Mouse (Mus musculus) forebrain, embryonic 14.5 days (tissue): ENCODE data around the gene Tas1r1. TPM values are rescaled to one million over a fixed set of nuclear protein-coding genes. Genes with fewer than 3 reads are reported as not detected.
"Not testable (repeated sequence)": the region's sequence is repeated elsewhere in the genome, so short reads cannot be mapped to it uniquely, and the experiment has no call there.

Experiments
- ATAC-seq: fragments of 200-750 bp; cut with Nextera tagmentation; 2 replicates; pipeline ENCODE4 v1.8.0; 2017; ENCODE audit warnings: mild to moderate bottlenecking, moderate library complexity
- DNase-seq: peaks from one replicate; pipeline ENCODE4 v3.0.0-alpha.2; 2015; ENCODE audit warnings: low spot score
- H3K27ac ChIP-seq: fragments of 300-500 bp; sonication (generic); 2 replicates; pipeline ENCODE4 v1.5.1; 2014; ENCODE audit warnings: low read depth, mild to moderate bottlenecking, control low read depth, low read length, moderate library complexity
- H3K27me3 ChIP-seq: fragments of 300-500 bp; sonication (generic); replicated peaks from 2 replicates; pipeline ENCODE4 v1.6.1; 2014; ENCODE audit warnings: low read length, control low read depth, mixed read lengths; ENCODE audit not compliant: control insufficient read depth, insufficient read depth
- H3K36me3 ChIP-seq: fragments of 300-500 bp; sonication (generic); 2 replicates; pipeline ENCODE4 v1.6.1; 2014; ENCODE audit warnings: low read length, control low read depth; ENCODE audit not compliant: control insufficient read depth, insufficient read depth
- H3K4me1 ChIP-seq: fragments of 300-500 bp; sonication (generic); 2 replicates; pipeline ENCODE4 v1.6.1; 2014; ENCODE audit warnings: antibody characterized with exemption, low read length, control low read depth; ENCODE audit not compliant: control insufficient read depth, insufficient read depth
- H3K4me2 ChIP-seq: fragments of 300-500 bp; sonication (generic); 2 replicates; pipeline ENCODE4 v1.6.1; 2014; ENCODE audit warnings: mild to moderate bottlenecking, control low read depth, low read length
- H3K4me3 ChIP-seq: fragments of 300-500 bp; sonication (generic); 2 replicates; pipeline ENCODE4 v1.5.1; 2014; ENCODE audit warnings: low read depth, low read length, control low read depth
- H3K9ac ChIP-seq: fragments of 300-500 bp; sonication (generic); 2 replicates; pipeline ENCODE4 v1.6.1; 2014; ENCODE audit warnings: mild to moderate bottlenecking, low read length, control low read depth, moderate library complexity
- H3K9me3 ChIP-seq: fragments of 300-500 bp; sonication (generic); replicated peaks from 2 replicates; pipeline ENCODE4 v1.6.1; 2016; ENCODE audit warnings: low read length, control low read depth, mixed read lengths; ENCODE audit not compliant: control insufficient read depth
- WGBS: fragments of 180-500 bp; shearing (Covaris S2); extraction: QIAGEN DNeasy Blood & Tissue Kit; methylation state at CpG from one replicate; pipeline ENCODE4 v1.1.7; 2014; 5-methylcytosine and 5-hydroxymethylcytosine counted together
- polyA plus RNA-seq: library from polyadenylated mRNA; unstranded; fragments of >200 nt; fragmentation: Nextera tagmentation; extraction: Ambion mirVana; gene quantifications from 2 replicates; pipeline ENCODE4 v1.2.1, GENCODE M21; 2014

Tas1r1 gene
- polyA plus RNA-seq, 1 experiment from 2014 or later: 0.32 TPM

DNA sequence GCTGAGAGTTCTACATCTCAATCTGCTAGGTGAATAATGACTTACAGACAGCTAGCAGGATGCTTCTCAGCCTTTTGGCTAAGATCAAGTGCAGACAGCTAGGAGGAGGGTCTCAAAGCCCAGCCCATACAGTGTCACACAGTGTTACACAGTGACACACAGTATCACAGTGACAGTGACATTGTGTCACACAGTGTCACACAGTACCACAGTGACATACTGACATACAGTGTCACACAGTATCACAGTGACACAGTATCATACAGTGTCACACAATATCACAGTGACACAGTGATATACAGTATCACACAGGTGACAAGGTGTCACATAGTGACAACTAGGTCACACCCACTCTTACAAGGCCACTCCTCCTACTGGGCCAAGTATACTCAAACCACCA is 28.9 kb upstream of the Tas1r1 start:
- Histone ChIP-seq H3K27ac (no peak overlapping the region), H3K36me3 (no peaks in the 10 kb centered on the region), H3K4me2 (no peak overlapping the region), H3K4me1 (no peaks in the 10 kb centered on the region), H3K27me3 (no peaks in the 10 kb centered on the region), H3K9ac (no peak overlapping the region), H3K9me3 (no peaks in the 10 kb centered on the region), H3K4me3 (no peak overlapping the region)
- ATAC-seq: no peak
- DNase-seq: no peak

- Histone ChIP-seq H3K9ac (no peak overlapping the region), H3K27ac (no peak overlapping the region), H3K4me3 (no peak overlapping the region), H3K4me1 (no peaks in the 10 kb centered on the region), H3K4me2 (no peak overlapping the region), H3K27me3 (no peaks in the 10 kb centered on the region), H3K36me3 (peaks cover 35% of the 10 kb centered on the region), H3K9me3 (no peaks in the 10 kb centered on the region)
- 82% methylated on average over 9 of the region's 9 CpGs for WGBS
- no peak for DNase-seq
- ATAC-seq: no peak
Measured at GRCm38 (mm10) chr4:152062390-152063110, 24.2 kb upstream of the Tas1r1 start.

- WGBS: 70% methylated on average over 6 of the region's 6 CpGs
- H3K4me1 ChIP-seq: peaks cover 7% of the 10 kb centered on the region
- H3K4me3 ChIP-seq: no peak overlapping the region
- no peak overlapping the region for H3K27ac ChIP-seq
- ATAC-seq (no peak), DNase-seq (no peak)
- H3K4me2 ChIP-seq: no peak overlapping the region
- H3K36me3 ChIP-seq: peaks cover 82% of the 10 kb centered on the region
- no peaks in the 10 kb centered on the region for H3K9me3 ChIP-seq
- H3K27me3 ChIP-seq: no peaks in the 10 kb centered on the region
- H3K9ac ChIP-seq: no peak overlapping the region
Measured at GRCm38 (mm10) chr4:152044609-152045008, 6.2 kb upstream of the Tas1r1 start.

- no peak overlapping the region for H3K27ac ChIP-seq
- DNase-seq: no peak
- peaks cover 7% of the 10 kb centered on the region for H3K4me1 ChIP-seq
- no peak for ATAC-seq
- H3K36me3 ChIP-seq: peaks cover 69% of the 10 kb centered on the region
- H3K4me2 ChIP-seq: no peak overlapping the region
- no peaks in the 10 kb centered on the region for H3K9me3 ChIP-seq
- H3K4me3 ChIP-seq: no peak overlapping the region
- 84% methylated on average over 3 of the region's 3 CpGs for WGBS
- no peaks in the 10 kb centered on the region for H3K27me3 ChIP-seq
- no peak overlapping the region for H3K9ac ChIP-seq
Measured at GRCm38 (mm10) chr4:152043171-152043570, 4.8 kb upstream of the Tas1r1 start.

- Histone ChIP-seq H3K9ac (no peak overlapping the region), H3K4me2 (no peak overlapping the region), H3K27me3 (no peaks in the 10 kb centered on the region), H3K27ac (no peak overlapping the region), H3K4me1 (peaks cover 7% of the 10 kb centered on the region), H3K36me3 (peaks cover 58% of the 10 kb centered on the region), H3K4me3 (no peak overlapping the region), H3K9me3 (no peaks in the 10 kb centered on the region)
- DNase-seq (no peak), ATAC-seq (no peak)
- WGBS: 96% methylated on average over 22 of the region's 22 CpGs
Measured at GRCm38 (mm10) chr4:152041924-152042641, 3.7 kb upstream of the Tas1r1 start.

GRCm38 (mm10) chr4:152039831-152040310 is 1.5 kb upstream of the Tas1r1 start:
- peak overlapping the region; percentile 91 for H3K9ac ChIP-seq
- H3K4me1 ChIP-seq: peaks cover 7% of the 10 kb centered on the region
- peaks cover 40% of the 10 kb centered on the region for H3K36me3 ChIP-seq
- ATAC-seq (no peak; the same call in 1 of the 2 replicates), DNase-seq (no peak)
- no peak overlapping the region for H3K27ac ChIP-seq
- 5% methylated on average over 25 of the region's 25 CpGs for WGBS
- no peaks in the 10 kb centered on the region for H3K9me3 ChIP-seq
- H3K4me3 ChIP-seq: peak overlapping the region; percentile 99
- peak overlapping the region; percentile 84 for H3K4me2 ChIP-seq
- no peaks in the 10 kb centered on the region for H3K27me3 ChIP-seq

DNA sequence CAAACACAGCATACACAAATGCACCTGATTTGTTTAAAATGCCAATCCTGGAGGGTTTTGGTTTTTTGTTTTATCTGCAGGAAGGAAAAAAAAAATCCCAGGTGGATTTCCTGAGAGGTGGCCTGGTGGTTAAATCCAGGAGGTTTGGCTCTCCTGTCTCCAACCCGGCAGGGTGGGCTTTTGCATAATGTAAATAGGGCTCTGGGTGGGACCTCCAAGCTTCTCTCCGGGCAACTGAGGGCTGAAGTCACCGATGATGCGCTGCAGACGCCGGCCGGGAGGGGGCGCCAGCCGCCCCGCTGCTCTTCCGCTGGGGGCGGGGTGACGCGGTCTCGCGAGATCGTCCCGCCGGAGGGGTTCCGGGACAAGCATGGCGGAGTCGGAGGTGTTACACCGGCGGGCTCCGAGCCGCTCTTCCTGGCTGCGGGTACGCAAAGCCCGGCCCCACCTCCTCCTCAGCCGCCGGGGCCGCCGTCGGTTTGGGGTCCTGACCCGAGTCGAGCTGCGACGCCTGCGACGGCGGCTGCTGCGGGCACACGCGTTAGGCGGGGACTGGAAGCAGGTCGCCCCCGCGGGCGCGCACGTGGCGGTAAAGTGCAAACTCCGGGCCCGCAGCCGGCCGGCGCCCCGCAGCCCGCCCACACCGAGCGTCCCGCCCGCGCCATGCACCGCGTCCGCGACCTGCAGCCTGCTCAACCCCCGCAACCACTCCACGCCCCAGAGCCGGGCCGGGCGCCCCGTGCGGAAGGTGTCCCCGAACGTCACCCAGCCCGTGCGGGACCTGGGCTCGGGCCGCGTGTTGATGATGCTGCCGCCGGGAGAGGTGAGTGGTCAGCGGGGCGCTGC is 840 bp upstream of the Tas1r1 start, which contains the start of gene Nol9:
Nol9 (plus strand) TSS at position 337 of the 846 bp plus-strand sequence.
- peak within 1 kb of the TSS; percentile 84 for H3K4me2 ChIP-seq
- no peak within 1 kb of the TSS for H3K27ac ChIP-seq
- peaks cover 33% of the 10 kb centered on the region for H3K36me3 ChIP-seq
- peak within 1 kb of the TSS; percentile 91 for H3K9ac ChIP-seq
- H3K4me3 ChIP-seq: peak within 1 kb of the TSS; percentile 99
- H3K27me3 ChIP-seq: no peaks in the 10 kb centered on the region
- WGBS: under 1% methylated on average over 72 of the region's 86 CpGs
- peaks cover 7% of the 10 kb centered on the region for H3K4me1 ChIP-seq
- H3K9me3 ChIP-seq: no peaks in the 10 kb centered on the region
- DNase-seq (peak; percentile 93), ATAC-seq (peak; percentile 92)

GRCm38 (mm10) chr4:152036464-152036863 is 1.9 kb downstream of the Tas1r1 start:
- not testable (repeated sequence) for H3K4me3 ChIP-seq, H3K27ac ChIP-seq, H3K36me3 ChIP-seq, H3K27me3 ChIP-seq, H3K4me2 ChIP-seq, DNase-seq, H3K4me1 ChIP-seq, H3K9me3 ChIP-seq, ATAC-seq, H3K9ac ChIP-seq
- 87% methylated on average over 6 of the region's 6 CpGs for WGBS
